Mouse (Mus musculus) limb, embryonic 10.5 days (tissue): ENCODE measurements at regions not wholly inside any gene's neighbourhood (a gene's known extent, or its start where the extent isn't known, plus 50 kb on each side); places are given as distances from the start of the nearest gene placed in this dataset.

Experiments
- DNase-seq: peaks from one replicate; pipeline ENCODE4 v3.0.0-alpha.2; 2017; ENCODE audit warnings: low spot score
- H3K27ac ChIP-seq: fragments of 300-500 bp; sonication (generic); 2 replicates; pipeline ENCODE4 v1.5.1; 2016; ENCODE audit warnings: mild to moderate bottlenecking
- H3K27me3 ChIP-seq: fragments of 300-500 bp; sonication (generic); 2 replicates; pipeline ENCODE4 v1.6.1; 2016; ENCODE audit warnings: low read depth, mild to moderate bottlenecking; ENCODE audit not compliant: poor library complexity, severe bottlenecking
- H3K36me3 ChIP-seq: fragments of 300-500 bp; sonication (generic); 2 replicates; pipeline ENCODE4 v1.6.1; 2016; ENCODE audit warnings: mild to moderate bottlenecking, moderate library complexity
- H3K4me1 ChIP-seq: fragments of 300-500 bp; sonication (generic); 2 replicates; pipeline ENCODE4 v1.6.1; 2016
- H3K4me3 ChIP-seq: fragments of 300-500 bp; sonication (generic); 2 replicates; pipeline ENCODE4 v1.5.1; 2016; ENCODE audit warnings: mild to moderate bottlenecking, moderate library complexity
- H3K9me3 ChIP-seq: fragments of 300-500 bp; sonication (generic); replicated peaks from 2 replicates; pipeline ENCODE4 v1.6.1; 2016; ENCODE audit warnings: mild to moderate bottlenecking
- WGBS: fragments of 180-500 bp; shearing (Covaris S2); methylation state at CpG from one replicate; pipeline ENCODE4 v1.1.7; 2016; 5-methylcytosine and 5-hydroxymethylcytosine counted together

- 72% methylated on average over 12 of the region's 12 CpGs for WGBS
- Histone ChIP-seq H3K27ac (peak overlapping the region; percentile 71), H3K27me3 (no peaks in the 10 kb centered on the region), H3K9me3 (no peaks in the 10 kb centered on the region), H3K36me3 (no peaks in the 10 kb centered on the region), H3K4me1 (peaks cover 56% of the 10 kb centered on the region), H3K4me3 (no peak overlapping the region)
- DNase-seq, result no peak
These were observed 198.1 kb upstream of the Sulf2 start for GRCm38 (mm10) chr2:166353447-166354111.

- Histone ChIP-seq H3K27me3 (no peaks in the 10 kb centered on the region), H3K4me1 (peaks cover 59% of the 10 kb centered on the region), H3K9me3 (no peaks in the 10 kb centered on the region), H3K36me3 (no peaks in the 10 kb centered on the region), H3K27ac (peak overlapping the region; percentile 51; the same call in 1 of the 2 replicates), H3K4me3 (no peak overlapping the region)
- no peak for DNase-seq
- WGBS, result 92% methylated on average over 5 of the region's 5 CpGs
These were observed 196.5 kb upstream of the Sulf2 start for GRCm38 (mm10) chr2:166351984-166352383.

GRCm38 (mm10) chr2:166351581-166351980, 196.1 kb upstream of the Sulf2 start:
- no peaks in the 10 kb centered on the region for H3K36me3 ChIP-seq
- peaks cover 62% of the 10 kb centered on the region for H3K4me1 ChIP-seq
- H3K4me3 ChIP-seq, result no peak overlapping the region
- H3K9me3 ChIP-seq, result no peaks in the 10 kb centered on the region
- WGBS, result 92% methylated on average over 9 of the region's 9 CpGs
- DNase-seq, result no peak
- H3K27ac ChIP-seq, result peak overlapping the region; percentile 51
- H3K27me3 ChIP-seq, result no peaks in the 10 kb centered on the region

GRCm38 (mm10) chr2:166348654-166349053, 193.2 kb upstream of the Sulf2 start:
- H3K36me3 ChIP-seq, result no peaks in the 10 kb centered on the region
- WGBS, result 16% methylated on average over 10 of the region's 10 CpGs
- no peaks in the 10 kb centered on the region for H3K9me3 ChIP-seq
- H3K27me3 ChIP-seq, result no peaks in the 10 kb centered on the region
- H3K4me3 ChIP-seq, result no peak overlapping the region
- peak overlapping the region; percentile 70 for H3K27ac ChIP-seq
- no peak for DNase-seq
- peaks cover 70% of the 10 kb centered on the region for H3K4me1 ChIP-seq

- no peak for DNase-seq
- peak overlapping the region; percentile 6; the same call in 1 of the 2 replicates for H3K4me3 ChIP-seq
- H3K36me3 ChIP-seq, result no peaks in the 10 kb centered on the region
- peak overlapping the region; percentile 82 for H3K27ac ChIP-seq
- no peaks in the 10 kb centered on the region for H3K27me3 ChIP-seq
- WGBS, result 25% methylated on average over 18 of the region's 18 CpGs
- no peaks in the 10 kb centered on the region for H3K9me3 ChIP-seq
- peaks cover 80% of the 10 kb centered on the region for H3K4me1 ChIP-seq
These were observed 191.1 kb upstream of the Sulf2 start for GRCm38 (mm10) chr2:166346421-166347182.

GRCm38 (mm10) chr2:166343551-166344340, 188.3 kb upstream of the Sulf2 start:
- H3K27me3 ChIP-seq, result no peaks in the 10 kb centered on the region
- peaks cover 3% of the 10 kb centered on the region; the same call in 1 of the 2 replicates for H3K36me3 ChIP-seq
- no peak overlapping the region; the same call in 1 of the 2 replicates for H3K4me3 ChIP-seq
- WGBS, result 18% methylated on average over 10 of the region's 10 CpGs
- no peaks in the 10 kb centered on the region for H3K9me3 ChIP-seq
- peaks cover 75% of the 10 kb centered on the region for H3K4me1 ChIP-seq
- DNase-seq, result peak; percentile 67
- H3K27ac ChIP-seq, result peak overlapping the region; percentile 82

- H3K27me3 ChIP-seq, result no peaks in the 10 kb centered on the region
- H3K27ac ChIP-seq, result peak overlapping the region; percentile 82
- H3K4me1 ChIP-seq, result peaks cover 75% of the 10 kb centered on the region
These were observed 186.9 kb upstream of the Sulf2 start for GRCm38 (mm10) chr2:166342407-166342806.

GRCm38 (mm10) chr2:166340196-166340595, 184.7 kb upstream of the Sulf2 start:
- H3K4me3 ChIP-seq, result no peak overlapping the region
- peaks cover 3% of the 10 kb centered on the region; the same call in 1 of the 2 replicates for H3K36me3 ChIP-seq
- H3K27ac ChIP-seq, result 0 out of 2 replicates have a peak overlapping the region, but pooled peaks have one; percentile 17
- no peaks in the 10 kb centered on the region for H3K27me3 ChIP-seq
- H3K9me3 ChIP-seq, result no peaks in the 10 kb centered on the region
- DNase-seq, result no peak
- 92% methylated on average over 9 of the region's 9 CpGs for WGBS
- peaks cover 75% of the 10 kb centered on the region for H3K4me1 ChIP-seq

More at GRCm38 (mm10) chr2:166342407-166342806, 186.9 kb upstream of the Sulf2 start:
- 80% methylated on average over 9 of the region's 9 CpGs for WGBS
- Histone ChIP-seq H3K4me3 (no peak overlapping the region), H3K36me3 (peaks cover 3% of the 10 kb centered on the region; the same call in 1 of the 2 replicates), H3K9me3 (no peaks in the 10 kb centered on the region)
- no peak for DNase-seq

GRCm38 (mm10) chr2:166339427-166339826, 184.0 kb upstream of the Sulf2 start:
- no peak overlapping the region for H3K4me3 ChIP-seq
- H3K27me3 ChIP-seq, result no peaks in the 10 kb centered on the region
- peak; percentile 50 for DNase-seq
- peak overlapping the region; percentile 96 for H3K27ac ChIP-seq
- H3K9me3 ChIP-seq, result no peaks in the 10 kb centered on the region
- 82% methylated on average over 5 of the region's 5 CpGs for WGBS
- H3K4me1 ChIP-seq, result peaks cover 74% of the 10 kb centered on the region
- peaks cover 3% of the 10 kb centered on the region; the same call in 1 of the 2 replicates for H3K36me3 ChIP-seq

- H3K27me3 ChIP-seq, result no peaks in the 10 kb centered on the region
- peak overlapping the region; percentile 96 for H3K27ac ChIP-seq
- H3K36me3 ChIP-seq, result peaks cover 3% of the 10 kb centered on the region; the same call in 1 of the 2 replicates
- H3K9me3 ChIP-seq, result no peaks in the 10 kb centered on the region
- no peak for DNase-seq
- WGBS, result 46% methylated on average over 11 of the region's 11 CpGs
- peaks cover 74% of the 10 kb centered on the region for H3K4me1 ChIP-seq
- no peak overlapping the region for H3K4me3 ChIP-seq
These were observed 183.1 kb upstream of the Sulf2 start for GRCm38 (mm10) chr2:166338396-166339085.

- Histone ChIP-seq H3K27ac (peak overlapping the region; percentile 96), H3K4me1 (peaks cover 74% of the 10 kb centered on the region), H3K9me3 (no peaks in the 10 kb centered on the region), H3K36me3 (peaks cover 3% of the 10 kb centered on the region; the same call in 1 of the 2 replicates), H3K27me3 (no peaks in the 10 kb centered on the region), H3K4me3 (0 out of 2 replicates have a peak overlapping the region, but pooled peaks have one; percentile 19)
- WGBS, result 37% methylated on average over 7 of the region's 7 CpGs
- DNase-seq, result peak; percentile 65
These were observed 182.2 kb upstream of the Sulf2 start for GRCm38 (mm10) chr2:166337666-166338065.

- Histone ChIP-seq H3K27ac (peak overlapping the region; percentile 96), H3K4me1 (peaks cover 73% of the 10 kb centered on the region)
- DNase-seq, result no peak
These were observed 180.2 kb upstream of the Sulf2 start for GRCm38 (mm10) chr2:166335702-166336101.

More at GRCm38 (mm10) chr2:166335702-166336101, 180.2 kb upstream of the Sulf2 start:
- no peaks in the 10 kb centered on the region for H3K27me3 ChIP-seq
- H3K4me3 ChIP-seq, result no peak overlapping the region
- 77% methylated on average over 5 of the region's 5 CpGs for WGBS
- no peaks in the 10 kb centered on the region for H3K36me3 ChIP-seq
- no peaks in the 10 kb centered on the region for H3K9me3 ChIP-seq
